Mouse (Mus musculus): ENCODE results near the gene Fancc.

GRCm38 (mm10) chr13:63402823-63403222 lies 94.3 kb downstream of the Fancc start:
- no peak for TF ChIP-seq CTCF (conservative IDR thresholded peaks at IDR 0.05; ENCODE audit: insufficient read depth, insufficient read length, low read depth, low read length)
- TF ChIP-seq POLR2A (IDR thresholded peaks at IDR 0.05; ENCODE audit: low read depth, low read length), result no peak

All from kidney, adult 2 months (tissue).